Mouse (Mus musculus): ENCODE data around the gene Gm28845.

The Gm28845 gene

DNA sequence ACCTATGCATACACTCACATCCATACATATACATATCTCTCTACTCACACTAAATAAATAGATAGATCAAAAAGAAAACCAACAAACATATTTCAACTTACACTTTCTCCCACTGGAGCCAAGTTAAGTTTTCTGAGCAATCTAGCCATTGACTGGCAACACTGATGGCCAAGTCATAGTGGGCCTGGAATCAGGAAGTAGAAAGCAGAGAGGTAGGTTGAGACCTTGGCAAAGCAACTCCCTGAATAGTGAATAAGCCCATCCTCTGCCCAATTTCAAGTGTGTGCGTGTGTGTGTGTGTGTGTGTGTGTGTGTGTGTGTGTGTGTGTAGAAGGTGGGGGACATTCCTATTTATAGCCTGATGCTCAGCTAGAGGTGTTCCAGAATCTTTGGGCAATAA, at the start of gene Gm28845:
TSS of gene Gm28845 (minus strand) at position 121 of the 400 bp plus-strand sequence.
- no peak for DNase-seq (ENCODE audit: low read depth, low spot score)

DNA sequence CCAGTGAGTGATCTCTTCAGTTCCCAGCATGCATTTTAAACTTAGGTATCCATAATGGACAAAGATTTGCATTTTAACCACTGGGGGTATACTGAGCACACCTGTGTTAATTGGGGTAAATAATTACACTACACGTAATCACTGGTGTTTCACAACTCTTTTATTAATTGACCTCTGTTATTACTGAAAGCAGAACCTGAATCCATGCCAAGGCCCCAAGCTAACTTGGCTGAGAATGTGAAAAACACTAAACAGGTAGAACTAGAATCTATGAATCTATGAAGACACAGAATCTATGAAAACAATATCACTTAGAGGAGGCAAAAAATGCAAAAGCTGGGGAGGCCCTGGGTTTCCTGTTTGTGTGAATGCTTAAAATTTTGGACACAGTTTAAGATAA, 48.1 kb upstream of the Gm28845 start:
- DNase-seq (ENCODE audit: low read depth, low spot score), result no peak

DNA sequence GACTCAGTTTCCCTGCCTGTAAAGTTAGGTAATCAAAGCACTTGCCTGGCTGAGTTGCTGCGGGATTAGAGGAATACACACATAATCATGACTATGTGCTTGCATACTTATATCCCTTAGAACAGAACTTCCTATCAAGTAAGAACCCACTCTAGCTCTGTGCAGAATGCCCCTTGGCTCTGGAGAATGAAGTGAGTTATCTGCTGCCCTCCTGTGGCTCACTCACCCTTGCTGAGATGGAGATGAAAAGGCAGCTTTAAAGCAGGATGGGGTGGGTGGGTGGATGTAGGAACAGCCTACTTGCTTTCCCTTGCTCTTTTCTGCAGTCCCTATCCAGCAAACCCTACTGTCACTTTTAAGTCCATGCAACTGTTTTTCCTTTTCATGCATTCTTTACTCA, 42.9 kb upstream of the Gm28845 start:
- no peak for DNase-seq (ENCODE audit: low read depth, low spot score)

DNA sequence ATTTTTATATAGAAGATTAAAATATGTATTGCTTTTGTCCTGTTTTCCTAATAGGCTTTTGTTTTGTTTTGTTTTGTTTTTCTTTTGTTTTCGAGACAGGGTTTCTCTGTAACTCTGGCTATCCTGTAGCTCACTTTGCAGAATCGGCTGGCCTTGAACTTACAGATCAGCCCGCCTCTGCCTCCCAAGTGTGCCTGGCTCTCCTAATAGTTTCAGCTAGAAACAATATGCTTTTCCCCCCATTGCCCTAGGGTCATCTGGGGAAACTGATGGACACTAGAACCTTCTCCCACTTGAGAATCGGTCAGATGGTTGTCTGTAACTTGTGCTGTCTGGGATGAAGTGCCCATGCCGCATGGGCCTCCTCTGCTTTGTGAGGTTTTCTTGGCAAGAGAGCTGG, 36.8 kb upstream of the Gm28845 start:
- no peak for DNase-seq (ENCODE audit: low read depth, low spot score)

DNA sequence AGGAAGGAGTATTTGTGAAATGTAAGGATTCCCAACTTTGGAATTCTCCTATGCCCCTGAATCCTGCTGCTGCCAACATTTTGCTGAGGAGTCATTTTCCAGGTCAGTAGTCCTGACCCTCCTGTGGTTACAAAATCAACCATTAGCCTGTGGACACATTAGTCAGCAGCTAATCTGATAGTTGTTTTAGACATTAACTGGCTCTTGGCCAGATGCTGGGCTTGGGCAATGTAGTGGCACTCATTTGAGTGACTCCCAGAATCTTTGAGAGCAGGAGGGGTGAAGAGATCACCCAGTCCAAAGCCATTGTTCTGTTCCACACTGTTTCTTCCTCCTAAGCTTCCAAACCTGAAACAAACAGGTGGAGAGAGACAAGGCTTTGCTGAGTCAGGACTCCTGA, 35.5 kb upstream of the Gm28845 start:
- DNase-seq (ENCODE audit: low read depth, low spot score), result no peak

DNA sequence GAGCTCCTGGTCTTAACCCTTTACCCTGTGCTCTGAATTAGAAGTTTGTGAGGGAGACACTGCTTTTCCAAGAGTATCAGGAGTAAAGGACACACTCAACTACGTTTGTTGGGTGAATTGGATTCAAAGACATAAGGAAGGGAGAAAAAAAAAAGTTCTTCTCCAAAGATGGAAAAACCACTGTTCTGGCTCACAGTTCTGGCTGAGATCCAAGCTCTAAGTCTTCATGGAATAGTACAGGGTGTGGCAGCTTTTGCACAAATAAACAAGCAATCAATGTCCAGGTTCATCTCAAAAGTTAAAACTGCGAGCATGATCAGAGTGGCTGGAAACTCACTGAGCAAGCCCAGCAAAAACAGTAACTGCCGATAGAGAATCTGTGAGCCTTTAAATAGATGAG, 28.6 kb upstream of the Gm28845 start:
- no peak for DNase-seq (ENCODE audit: low read depth, low spot score)

DNA sequence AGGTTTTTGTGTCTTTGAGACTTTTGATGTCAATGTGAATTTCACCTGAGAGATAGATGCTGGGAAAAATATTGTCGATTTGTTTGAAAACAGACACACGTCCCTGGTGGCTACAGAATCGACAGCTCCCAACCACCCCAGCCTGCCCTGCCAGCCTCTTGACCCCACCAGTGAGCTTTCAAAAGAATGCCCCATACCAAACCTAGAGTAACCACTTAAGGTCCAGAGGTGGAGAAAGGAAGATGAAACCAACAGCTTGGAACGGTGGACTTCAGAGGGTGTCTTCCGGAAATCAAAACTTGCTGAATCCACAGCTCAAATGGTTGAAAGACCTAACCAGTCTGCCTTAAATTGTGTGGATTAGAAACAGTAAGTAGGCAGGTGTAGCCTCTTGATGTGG, 28.0 kb upstream of the Gm28845 start:
- DNase-seq (ENCODE audit: low read depth, low spot score), result no peak

DNA sequence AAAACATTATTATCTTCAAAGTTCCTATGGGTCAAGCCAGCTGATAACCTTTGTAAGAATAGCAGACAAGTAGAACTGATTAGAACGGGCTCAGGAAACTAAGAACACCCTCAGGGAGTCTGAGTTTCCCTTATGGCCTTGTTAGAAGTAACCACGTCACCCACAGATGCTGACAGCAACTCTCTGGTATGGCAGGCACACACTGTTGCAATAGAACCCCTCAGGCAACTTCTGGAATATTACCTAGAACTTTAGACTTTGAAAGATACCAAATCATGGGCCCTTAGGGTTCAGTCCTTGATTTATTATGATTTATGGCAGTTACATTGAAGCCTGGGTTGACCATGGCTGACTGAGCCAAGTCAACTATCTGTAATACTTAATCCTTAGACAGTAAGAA, 27.2 kb upstream of the Gm28845 start:
- no peak for DNase-seq (ENCODE audit: low read depth, low spot score)

DNA sequence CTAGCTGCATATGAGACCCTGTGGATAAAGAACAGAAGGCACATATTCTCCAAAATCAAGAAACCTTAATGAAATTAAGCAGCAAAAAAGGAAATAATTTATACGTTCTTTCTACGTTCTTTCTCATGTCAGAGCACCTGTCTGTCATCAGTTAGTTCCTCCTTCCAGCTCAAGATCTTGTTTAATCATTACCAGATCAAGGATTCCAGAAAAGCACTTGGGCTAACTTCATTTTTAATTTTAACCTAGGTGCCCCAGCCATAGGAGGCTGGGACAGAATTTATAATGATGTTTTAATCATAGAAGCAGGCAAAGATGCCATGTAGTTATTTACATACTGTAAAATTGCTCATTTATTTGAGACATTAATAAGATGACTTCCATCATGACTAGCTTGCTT, 25.4 kb upstream of the Gm28845 start:
- DNase-seq (ENCODE audit: low read depth, low spot score), result no peak

DNA sequence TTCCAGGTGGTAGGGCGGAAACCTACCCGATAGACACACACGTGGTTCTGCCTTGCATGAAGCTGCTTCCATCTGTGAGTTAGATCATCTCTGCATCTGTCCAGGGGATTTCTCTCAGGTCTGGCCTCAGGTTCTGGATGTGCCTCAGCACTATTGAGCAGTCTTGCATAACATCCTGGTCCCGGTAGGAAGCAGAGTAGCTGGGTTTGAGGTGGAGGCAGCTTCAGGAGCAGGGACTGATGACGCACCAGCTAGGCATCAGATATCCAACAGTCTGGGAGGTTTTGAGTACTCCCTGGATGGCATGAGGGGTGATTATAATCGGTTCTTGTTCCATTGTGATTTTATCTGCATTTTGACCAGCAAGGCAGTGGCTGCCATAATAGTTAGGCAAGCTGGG, 18.2 kb upstream of the Gm28845 start:
- DNase-seq (ENCODE audit: low read depth, low spot score), result no peak

DNA sequence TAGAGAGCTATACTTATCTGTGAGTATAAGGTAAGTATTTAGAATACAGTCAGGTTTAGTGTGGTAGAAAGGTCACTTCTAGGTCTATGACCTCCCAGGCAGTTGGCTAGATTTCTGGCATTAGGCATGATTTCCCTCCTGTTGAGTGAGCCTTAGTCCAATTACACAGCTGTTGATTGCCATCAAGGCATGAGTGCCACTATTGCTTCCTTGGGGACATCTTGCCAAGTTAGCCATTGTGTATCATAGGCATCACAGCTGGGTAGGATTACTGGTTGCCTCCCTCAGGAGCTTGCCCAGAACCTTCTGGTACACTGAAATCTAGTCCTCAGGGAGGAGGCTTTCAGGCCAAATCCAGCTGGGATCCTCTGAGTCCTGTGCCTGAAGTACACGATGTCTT, 13.5 kb upstream of the Gm28845 start:
- DNase-seq (ENCODE audit: low read depth, low spot score), result no peak

DNA sequence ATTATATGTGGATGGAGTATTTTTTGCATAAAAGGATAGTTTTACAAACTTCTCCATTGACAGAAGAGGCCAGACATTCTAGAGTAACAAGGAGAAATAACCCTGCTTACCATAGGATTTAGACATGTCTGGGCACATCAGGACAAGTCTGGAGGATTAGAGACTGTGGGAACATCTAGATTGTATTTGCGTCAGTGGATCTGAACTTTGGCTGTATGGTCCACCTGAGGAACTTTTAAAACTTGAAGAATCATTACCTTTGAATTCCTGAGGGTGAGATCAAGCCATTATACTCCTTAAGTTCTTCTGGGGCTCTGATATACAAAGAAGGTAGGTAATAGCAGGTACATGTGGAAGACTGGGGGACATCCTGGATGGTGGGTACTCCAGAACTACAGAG, 12.3 kb upstream of the Gm28845 start:
- no peak for DNase-seq (ENCODE audit: low read depth, low spot score)

DNA sequence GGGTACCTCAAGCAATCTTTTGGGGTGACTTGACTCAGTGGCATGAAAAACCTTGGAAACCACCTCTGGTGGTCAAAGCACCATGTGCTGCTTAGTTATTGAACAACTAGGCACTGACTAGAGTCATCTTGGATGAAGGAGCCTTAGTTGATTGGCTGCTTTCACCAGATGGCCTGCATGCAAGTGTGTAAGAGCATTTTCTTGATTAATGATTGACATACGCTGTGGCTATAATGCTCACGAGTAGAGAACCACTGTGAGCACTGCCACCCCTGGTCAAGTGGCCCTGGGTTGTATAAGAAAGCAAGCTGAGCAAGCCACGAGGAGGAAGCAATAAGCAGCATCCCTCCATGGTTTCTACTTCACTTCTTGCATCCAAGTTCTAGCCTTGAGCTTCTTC, 10.9 kb upstream of the Gm28845 start:
- no peak for DNase-seq (ENCODE audit: low read depth, low spot score)

DNA sequence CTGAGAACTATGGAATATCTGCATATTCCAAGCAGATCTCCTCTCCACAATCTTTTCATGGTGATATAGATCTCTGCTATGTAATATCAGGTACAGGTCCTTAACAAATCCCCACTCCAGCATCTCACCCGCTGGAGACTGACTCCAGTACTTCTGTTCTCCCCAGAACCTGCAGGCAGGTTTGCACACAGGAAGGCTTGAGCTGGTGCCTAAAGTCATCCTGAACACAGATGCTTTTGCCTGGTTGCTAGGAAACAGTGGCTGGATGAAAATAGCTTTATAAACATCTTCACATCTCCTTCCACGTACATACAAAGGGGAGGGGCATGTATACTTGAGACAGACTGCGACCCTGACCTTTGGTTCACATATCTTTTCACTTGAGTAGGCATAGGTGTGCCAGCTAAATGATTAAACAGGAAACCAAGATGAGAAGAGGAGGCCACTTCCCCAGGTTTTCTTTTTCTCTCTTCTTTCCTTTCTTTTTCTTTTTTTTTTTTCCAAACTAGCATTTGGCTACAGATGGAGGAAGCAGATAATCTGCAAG, 10.3 kb upstream of the Gm28845 start:
- DNase-seq (ENCODE audit: low read depth, low spot score), result no peak

DNA sequence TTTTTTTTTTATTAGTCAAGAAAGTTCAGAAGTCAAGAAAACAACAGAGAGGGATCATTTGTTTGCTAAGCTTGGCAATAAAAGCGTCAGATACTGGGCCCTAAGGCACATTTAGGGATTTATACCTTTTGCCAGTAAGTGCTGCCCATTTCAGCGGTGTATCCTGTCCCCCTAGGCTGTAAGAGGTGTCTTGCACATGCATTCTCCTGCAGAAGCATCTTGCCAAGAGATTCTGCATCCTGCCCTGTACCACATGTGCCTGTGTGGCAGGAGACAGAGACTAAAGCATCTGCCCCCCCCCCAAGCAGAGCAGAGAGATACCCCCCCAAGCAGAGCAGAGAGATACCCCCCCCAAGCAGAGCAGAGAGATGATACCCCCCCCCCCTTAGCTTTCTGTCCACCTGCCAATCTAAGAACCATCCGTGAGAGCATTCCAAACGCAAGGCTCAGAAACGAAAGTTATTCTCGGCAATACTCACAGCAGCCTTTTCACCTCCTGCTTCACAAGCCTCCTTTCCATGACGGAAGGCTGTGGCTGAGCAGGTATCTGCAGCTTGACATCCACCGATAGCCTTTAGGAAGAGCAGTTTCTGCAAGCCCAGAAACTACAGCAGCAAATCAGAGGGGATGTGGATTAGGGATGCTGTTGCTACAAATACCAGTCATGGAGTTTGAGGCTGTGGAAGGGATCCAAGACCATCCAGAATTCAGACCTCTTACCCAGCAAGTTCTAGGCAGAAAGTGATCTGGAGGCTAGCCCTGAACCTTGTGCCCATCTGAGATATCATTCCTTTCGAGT, 3.4 kb upstream of the Gm28845 start, which contains the start of gene D630023F18Rik:
TSS of gene D630023F18Rik (minus strand) at position 641 of the 799 bp plus-strand sequence.
- no peak for DNase-seq (ENCODE audit: low read depth, low spot score)

DNA sequence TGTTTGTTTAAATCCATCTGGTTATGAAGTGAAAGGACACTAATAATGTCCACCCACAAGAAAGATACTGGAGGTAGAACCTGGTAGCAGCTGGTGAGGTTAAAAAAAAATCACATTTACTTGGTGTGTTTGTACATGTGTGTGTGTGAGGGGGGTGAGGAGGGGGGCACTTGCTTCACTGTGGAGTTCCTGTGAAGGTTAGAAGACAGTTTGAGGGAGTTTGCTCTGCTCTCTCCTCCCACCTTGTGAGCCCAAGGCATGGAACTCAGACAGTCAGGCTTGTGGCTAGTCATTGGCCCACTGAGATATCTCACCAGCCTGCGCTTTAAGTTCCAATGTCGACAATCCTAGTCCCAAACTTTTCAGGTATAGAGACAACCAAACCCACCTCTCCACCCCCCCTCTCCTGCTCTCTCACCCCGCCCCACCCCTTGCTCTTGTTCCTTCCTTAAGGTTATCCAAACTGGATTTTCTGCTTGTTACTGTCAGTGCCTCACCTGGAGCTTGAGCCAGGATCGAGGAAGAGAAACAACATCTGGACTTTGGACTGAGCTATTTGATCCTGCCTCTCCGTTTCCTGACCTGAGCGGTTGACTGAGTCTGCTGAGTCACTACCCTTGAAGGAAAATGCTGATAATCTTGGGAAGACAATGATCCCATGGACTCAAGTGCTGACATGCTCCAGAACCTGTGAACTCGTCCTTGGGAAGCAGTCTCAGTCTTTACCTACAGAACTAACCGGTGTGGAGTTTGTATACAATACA, 1.0 kb downstream of the Gm28845 start:
- DNase-seq (ENCODE audit: low read depth, low spot score), result no peak

DNA sequence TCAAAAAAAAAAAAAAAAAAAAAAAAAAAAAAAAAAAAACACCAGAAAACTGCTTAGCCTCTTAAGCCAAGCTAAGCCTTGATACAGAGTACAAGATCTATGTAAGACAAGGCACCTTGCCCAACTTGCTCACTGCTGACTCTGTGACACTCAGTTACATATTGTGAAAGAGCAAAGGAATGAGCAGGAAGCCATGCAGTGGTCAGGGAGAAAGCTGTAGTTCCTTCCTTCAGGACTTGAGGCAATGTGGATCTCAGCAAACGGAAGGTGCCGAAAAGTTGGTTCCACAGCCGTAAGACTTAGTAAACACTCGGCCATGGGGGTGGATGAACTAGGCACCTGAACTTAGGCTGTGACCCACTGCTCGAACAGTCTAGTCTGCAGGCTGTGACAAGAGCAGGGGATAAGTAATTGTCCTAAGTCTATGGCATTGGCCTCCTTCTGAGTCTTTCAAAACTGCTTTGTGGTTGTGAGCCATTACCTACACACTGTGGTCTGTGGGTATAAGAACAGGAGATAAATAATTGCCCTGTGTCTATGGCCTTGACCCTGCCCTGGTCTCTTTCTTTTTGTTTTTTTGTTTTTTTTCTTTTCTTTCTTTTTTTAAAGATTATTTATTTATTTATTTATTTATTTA, 5.7 kb downstream of the Gm28845 start:
- no peak for DNase-seq (ENCODE audit: low read depth, low spot score)

DNA sequence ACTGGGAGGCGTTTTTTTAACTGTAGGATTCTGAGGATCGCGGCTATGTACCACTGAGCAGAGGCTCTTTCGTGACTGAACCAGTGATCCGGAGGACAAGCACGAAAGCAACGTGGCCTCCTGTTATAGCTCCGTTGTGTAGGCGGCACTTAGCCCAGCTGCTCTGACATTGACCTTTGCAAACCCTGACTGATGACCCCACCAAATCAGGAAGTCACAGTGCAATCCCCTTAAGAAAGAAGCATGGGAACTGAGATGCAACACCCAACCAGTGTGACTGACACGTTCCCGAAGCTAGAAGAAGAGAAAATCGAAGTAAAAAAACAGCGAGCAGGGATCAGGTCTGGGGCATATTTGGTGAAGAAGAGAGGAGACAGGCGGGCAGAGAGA, 6.6 kb downstream of the Gm28845 start:
- no peak for DNase-seq (ENCODE audit: low read depth, low spot score)

DNA sequence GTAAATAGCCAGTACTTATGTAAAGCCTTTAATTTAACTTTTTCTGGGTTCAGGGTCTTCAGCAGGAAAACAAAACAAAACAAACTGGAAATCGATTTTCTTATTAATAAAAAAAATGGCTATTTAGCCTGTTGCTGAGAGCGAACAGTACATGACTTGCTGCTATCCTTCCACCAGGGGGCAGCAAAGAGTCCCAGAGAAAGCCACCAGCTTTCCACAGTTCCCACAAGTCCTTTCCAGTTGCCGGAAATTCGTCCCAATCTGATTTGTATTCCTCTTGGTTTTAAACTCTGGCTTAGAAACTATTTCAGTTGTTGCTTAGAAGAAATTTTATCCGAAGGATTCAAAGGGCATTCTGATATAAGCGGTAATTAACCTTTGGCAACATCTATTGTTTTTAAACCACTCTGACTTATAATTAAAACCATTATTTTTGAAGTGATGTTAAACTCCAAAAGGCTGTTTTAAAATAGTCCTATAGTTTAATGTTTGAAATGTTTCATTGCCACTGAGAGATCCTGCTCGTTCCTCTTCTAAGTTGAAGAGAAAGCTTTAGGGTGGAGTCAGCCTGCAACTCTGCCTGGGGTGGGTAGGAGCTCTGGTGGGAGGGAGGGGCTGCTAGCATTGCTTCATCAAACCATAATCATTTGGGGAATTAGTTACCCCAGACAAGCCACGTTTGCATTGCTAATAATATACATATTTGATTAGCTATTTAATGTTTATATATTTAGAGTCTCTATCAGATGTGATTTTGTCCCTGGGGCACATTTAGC, 7.1 kb downstream of the Gm28845 start:
- peak; percentile 54 for DNase-seq (ENCODE audit: low read depth, low spot score)

DNA sequence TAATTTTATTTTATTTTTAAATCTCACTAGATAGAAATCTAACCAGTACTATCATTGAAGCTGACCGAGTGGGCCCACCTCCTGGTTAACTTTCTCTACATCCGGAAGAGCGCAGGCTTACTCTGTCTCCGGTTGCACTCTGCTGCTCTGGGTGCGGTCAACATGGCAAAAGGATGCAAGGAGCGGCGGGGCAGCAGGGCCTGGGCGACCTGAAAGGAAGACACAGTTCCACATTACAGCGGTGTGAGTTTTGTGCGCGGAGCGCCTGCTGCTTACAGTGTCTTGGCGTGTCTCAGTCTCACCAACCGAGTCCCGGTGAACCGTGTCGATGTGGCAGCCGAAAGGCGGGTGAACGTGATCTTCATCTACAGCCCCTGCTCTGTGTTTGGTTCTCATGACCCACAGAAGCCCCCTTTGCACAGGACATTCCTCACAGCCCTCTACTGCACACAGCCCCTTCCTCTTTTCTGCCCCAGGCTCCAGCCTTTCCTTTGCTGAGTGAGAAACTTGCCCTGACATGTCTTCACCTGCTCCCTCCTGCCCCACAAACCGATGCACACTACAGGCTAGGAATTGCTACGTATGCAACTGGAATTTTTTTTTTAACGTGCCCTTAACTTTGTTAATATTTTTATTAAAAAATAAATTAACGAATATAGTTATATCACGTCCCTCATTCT, 9.5 kb downstream of the Gm28845 start:
- no peak for DNase-seq (ENCODE audit: low read depth, low spot score)

DNA sequence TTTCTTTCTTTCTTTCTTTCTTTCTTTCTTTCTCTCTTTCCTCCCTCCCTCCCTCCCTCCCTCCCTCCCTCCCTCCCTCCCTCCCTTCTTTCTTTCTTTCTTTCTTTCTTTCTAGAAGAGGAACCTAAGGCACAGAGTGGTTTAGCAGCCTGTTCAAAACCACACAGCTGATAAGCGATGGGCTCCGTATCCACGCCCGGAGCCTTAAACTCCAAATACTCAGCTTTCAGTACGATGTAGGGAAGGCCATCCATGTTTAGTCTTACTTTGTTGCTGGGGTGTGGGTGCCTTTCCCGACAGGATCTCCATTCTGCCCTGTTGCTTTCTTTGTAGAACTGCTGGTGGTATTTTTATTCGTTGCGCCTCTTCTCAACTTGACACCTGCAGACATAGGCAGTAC, 10.2 kb downstream of the Gm28845 start:
- DNase-seq (ENCODE audit: low read depth, low spot score), result no peak

Data from c-Kit-negative CD71-positive TER-119-positive erythroid progenitor cells, embryonic 14.5 days (primary cell).